Mouse (Mus musculus) ES-E14 (cell line): Measurements from ENCODE around the gene Umodl1. TPM values are rescaled to one million over a fixed set of nuclear protein-coding genes. Genes with fewer than 3 reads are reported as not detected.

Source experiments
- DNase-seq: peaks from one replicate; pipeline ENCODE4 v3.0.0-alpha.2; 2013; ENCODE audit warnings: low read depth, low spot score
- H3K27ac ChIP-seq: 2 replicates; pipeline ENCODE4 v1.5.1; 2012; ENCODE audit warnings: low read depth, mild to moderate bottlenecking, low read length, moderate library complexity, mixed read lengths; ENCODE audit not compliant: poor library complexity, insufficient read depth, severe bottlenecking
- H3K36me3 ChIP-seq: 2 replicates; pipeline ENCODE4 v1.6.1; 2012; ENCODE audit warnings: mild to moderate bottlenecking, low read length, moderate library complexity, mixed read lengths; ENCODE audit not compliant: control insufficient read depth, poor library complexity, insufficient read depth, severe bottlenecking
- H3K4me1 ChIP-seq, 2 experiments: fragments of 150-350 bp in 1 of 2; sonication (generic) in 1 of 2; 2 replicates each; pipeline ENCODE4 v1.6.1; 2012; ENCODE audit warnings: low read length in 2 of 2, mild to moderate bottlenecking in 1 of 2, mixed read lengths in 1 of 2; ENCODE audit not compliant: control insufficient read depth in 2 of 2, insufficient read depth in 2 of 2, poor library complexity in 1 of 2
- H3K4me3 ChIP-seq, 2 experiments: fragments of 150-350 bp in 1 of 2; sonication (generic) in 1 of 2; 2 replicates each; pipeline ENCODE4 v1.5.1; 2012; ENCODE audit warnings: low read length in 2 of 2, low read depth in 1 of 2, mild to moderate bottlenecking in 1 of 2, mixed read lengths in 1 of 2; ENCODE audit not compliant: insufficient read depth in 1 of 2, poor library complexity in 1 of 2, severe bottlenecking in 1 of 2
- H3K9ac ChIP-seq: 2 replicates; pipeline ENCODE4 v1.6.1; 2012; ENCODE audit warnings: low read depth, mild to moderate bottlenecking, low read length, mixed read lengths; ENCODE audit not compliant: poor library complexity, insufficient read depth, severe bottlenecking
- H3K9me3 ChIP-seq: fragments of 150-350 bp; sonication (generic); 2 replicates; pipeline ENCODE4 v1.6.1; 2012; ENCODE audit warnings: low read depth, mild to moderate bottlenecking, low read length; ENCODE audit not compliant: control insufficient read depth, insufficient read depth
- CHD2 ChIP-seq: IDR thresholded peaks from 2 replicates; pipeline ENCODE4 v1.6.1; 2014; ENCODE audit warnings: mild to moderate bottlenecking, low read depth, low read length, inconsistent platforms
- HCFC1 ChIP-seq: IDR thresholded peaks from 2 replicates; pipeline ENCODE4 v1.6.1; 2012; ENCODE audit warnings: low read length, inconsistent platforms, borderline replicate concordance; ENCODE audit not compliant: insufficient read depth
- MAFK ChIP-seq: IDR thresholded peaks from 2 replicates; pipeline ENCODE4 v1.6.1; 2014; ENCODE audit warnings: mild to moderate bottlenecking, low read depth, low read length, inconsistent platforms; ENCODE audit not compliant: insufficient read depth
- ZC3H11A ChIP-seq: IDR thresholded peaks from 2 replicates; pipeline ENCODE4 v1.6.1; 2012; ENCODE audit warnings: low read depth, mild to moderate bottlenecking, inconsistent platforms, low read length, borderline replicate concordance
- ZNF384 ChIP-seq: IDR thresholded peaks from 2 replicates; pipeline ENCODE4 v1.6.1; 2012; ENCODE audit warnings: low read depth, low read length, inconsistent platforms
- in situ Hi-C, 2 experiments: fragments of 600-800 bp; cut with MboI; formaldehyde crosslinking; loops; one replicate each; pipeline ENCODE4 v1.15.1; 2025; ENCODE audit warnings: low sequenced_read_pairs in 2 of 2, inconsistent platforms in 1 of 2; ENCODE audit not compliant: unreplicated experiment in 2 of 2
- total RNA-seq: library from RNA; depleted of rRNA; stranded (reverse); fragments of 300-350 nt; gene quantifications from 2 replicates; pipeline ENCODE4 v1.2.3, GENCODE M21; 2012

The Umodl1 gene
- total RNA-seq, 1 experiment: not detected

GRCm38 (mm10) chr17:30935301-30935700, 19.1 kb upstream of the Umodl1 start:
- no peak overlapping the region for H3K4me3 ChIP-seq
- H3K4me1 ChIP-seq: peaks cover 0 to 7% of the 10 kb centered on the region in 2 experiments; a peak in 1 of 4 replicates
- no peaks in the 10 kb centered on the region for H3K36me3 ChIP-seq
- in situ Hi-C loops: no loop called here
- H3K9me3 ChIP-seq: no peaks in the 10 kb centered on the region
- DNase-seq: no peak
- no peak overlapping the region for H3K27ac ChIP-seq
- TF ChIP-seq ZC3H11A: no peak
- no peak for TF ChIP-seq ZNF384
- TF ChIP-seq CHD2: no peak
- TF ChIP-seq MAFK: no peak
- TF ChIP-seq HCFC1: no peak
- no peak overlapping the region for H3K9ac ChIP-seq

GRCm38 (mm10) chr17:30938554-30938953, 15.9 kb upstream of the Umodl1 start:
- TF ChIP-seq ZC3H11A (no peak), MAFK (no peak), HCFC1 (no peak), ZNF384 (no peak)
- H3K9ac ChIP-seq: no peak overlapping the region
- DNase-seq: peak; percentile 27
- H3K27ac ChIP-seq: no peak overlapping the region
- H3K4me3 ChIP-seq: no peak overlapping the region
- in situ Hi-C loops: no loop called here
- no peaks in the 10 kb centered on the region for H3K9me3 ChIP-seq
- H3K4me1 ChIP-seq: no peaks in the 10 kb centered on the region
- no peaks in the 10 kb centered on the region for H3K36me3 ChIP-seq

- H3K4me1 ChIP-seq: no peaks in the 10 kb centered on the region
- TF ChIP-seq ZNF384: no peak
- TF ChIP-seq CHD2: no peak
- TF ChIP-seq ZC3H11A: no peak
- TF ChIP-seq HCFC1: no peak
- no peak for TF ChIP-seq MAFK
- no peak overlapping the region for H3K4me3 ChIP-seq
- no peaks in the 10 kb centered on the region for H3K9me3 ChIP-seq
- no peaks in the 10 kb centered on the region for H3K36me3 ChIP-seq
- no peak overlapping the region for H3K27ac ChIP-seq
- no peak overlapping the region for H3K9ac ChIP-seq
- in situ Hi-C loops: no loop called here
- DNase-seq: no peak
Measured at GRCm38 (mm10) chr17:30948382-30948781, 6.1 kb upstream of the Umodl1 start.

GRCm38 (mm10) chr17:30950780-30951179, 3.7 kb upstream of the Umodl1 start:
- no peak overlapping the region for H3K4me3 ChIP-seq
- H3K27ac ChIP-seq: no peak overlapping the region
- H3K9me3 ChIP-seq: no peaks in the 10 kb centered on the region
- TF ChIP-seq MAFK: 0 out of 2 replicates have a peak, but pooled peaks have one; percentile 19
- no peak for TF ChIP-seq CHD2
- TF ChIP-seq HCFC1: no peak
- TF ChIP-seq ZNF384: peak; percentile 96
- TF ChIP-seq ZC3H11A: no peak
- in situ Hi-C loops: no loop called here
- DNase-seq: peak; percentile 46
- H3K4me1 ChIP-seq: no peaks in the 10 kb centered on the region
- H3K9ac ChIP-seq: no peak overlapping the region
- H3K36me3 ChIP-seq: no peaks in the 10 kb centered on the region

- Histone ChIP-seq H3K9me3 (no peaks in the 10 kb centered on the region), H3K4me3 (no peak overlapping the region), H3K4me1 (no peaks in the 10 kb centered on the region), H3K9ac (no peak overlapping the region), H3K36me3 (no peaks in the 10 kb centered on the region), H3K27ac (no peak overlapping the region)
- in situ Hi-C loops: no loop called here
- DNase-seq: no peak
- TF ChIP-seq CHD2: no peak
- no peak for TF ChIP-seq ZNF384
- no peak for TF ChIP-seq HCFC1
- TF ChIP-seq MAFK: no peak
- no peak for TF ChIP-seq ZC3H11A
Measured at GRCm38 (mm10) chr17:30951600-30951999, 2.8 kb upstream of the Umodl1 start.
